Mouse (Mus musculus): ENCODE results near the gene Cacnb2. TPM values are rescaled to one million over a fixed set of nuclear protein-coding genes. Genes with fewer than 3 reads are reported as not detected.

Gene Cacnb2
- polyA plus RNA-seq, 1 experiment = not detected

DNA sequence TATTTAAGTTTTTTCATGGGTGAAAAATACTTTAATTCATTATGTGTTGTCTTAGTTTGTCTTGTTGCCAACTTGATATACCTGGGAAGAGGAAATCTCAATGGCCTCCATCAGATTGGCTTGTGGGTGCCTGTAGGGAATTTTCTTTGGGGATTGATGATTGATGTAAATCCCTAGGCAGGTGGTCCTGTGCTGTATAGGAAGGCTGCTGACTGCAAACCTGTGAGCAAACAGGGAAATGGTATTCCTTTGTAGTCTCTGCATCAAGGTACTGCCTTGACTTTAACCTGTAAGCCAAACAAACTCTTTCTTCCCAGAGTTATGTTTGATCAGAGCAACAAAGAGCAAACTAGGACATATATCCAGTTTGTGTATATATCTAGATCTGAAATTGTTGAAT, 276.1 kb downstream of the Cacnb2 start:
- Histone ChIP-seq H3K4me3 (ENCODE audit: insufficient read depth, low read depth, low read length) (no peak overlapping the region), H3K4me1 (ENCODE audit: control insufficient read depth, insufficient read depth, low read length) (no peaks in the 10 kb centered on the region), H3K27ac (ENCODE audit: insufficient read depth, low read depth, low read length) (no peak overlapping the region)
- TF ChIP-seq CTCF (IDR thresholded peaks at IDR 0.05; ENCODE audit: insufficient read depth, low read depth, low read length) (no peak), POLR2A (IDR thresholded peaks at IDR 0.05; ENCODE audit: insufficient read depth, low read depth, low read length) (no peak)

DNA sequence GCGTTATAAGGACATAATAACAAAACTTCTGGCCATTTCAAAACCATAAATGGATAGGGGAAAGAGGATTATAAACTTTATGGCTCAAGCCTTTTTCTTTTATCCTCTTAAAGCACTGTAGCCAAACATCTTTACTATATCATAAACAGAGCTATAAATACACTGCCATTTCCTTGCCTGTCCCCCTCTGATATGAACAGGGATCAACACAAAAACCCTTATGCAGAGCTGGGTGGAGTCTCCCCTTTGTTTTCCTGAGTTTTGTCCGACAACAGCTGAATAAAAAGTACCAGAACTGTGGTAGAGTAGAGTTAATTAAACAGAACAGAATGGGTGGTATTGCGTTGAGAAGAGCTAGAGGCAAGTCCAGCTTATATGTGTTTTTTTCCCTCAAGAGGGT, 280.6 kb downstream of the Cacnb2 start:
- TF ChIP-seq CTCF (IDR thresholded peaks at IDR 0.05; ENCODE audit: insufficient read depth, low read depth, low read length) = no peak
- TF ChIP-seq POLR2A (IDR thresholded peaks at IDR 0.05; ENCODE audit: insufficient read depth, low read depth, low read length) = no peak
- Histone ChIP-seq H3K4me3 (ENCODE audit: insufficient read depth, low read depth, low read length) (no peak overlapping the region), H3K4me1 (ENCODE audit: control insufficient read depth, insufficient read depth, low read length) (no peaks in the 10 kb centered on the region), H3K27ac (ENCODE audit: insufficient read depth, low read depth, low read length) (no peak overlapping the region)
- WGBS = 83% methylated on average over 3 of the region's 3 CpGs

DNA sequence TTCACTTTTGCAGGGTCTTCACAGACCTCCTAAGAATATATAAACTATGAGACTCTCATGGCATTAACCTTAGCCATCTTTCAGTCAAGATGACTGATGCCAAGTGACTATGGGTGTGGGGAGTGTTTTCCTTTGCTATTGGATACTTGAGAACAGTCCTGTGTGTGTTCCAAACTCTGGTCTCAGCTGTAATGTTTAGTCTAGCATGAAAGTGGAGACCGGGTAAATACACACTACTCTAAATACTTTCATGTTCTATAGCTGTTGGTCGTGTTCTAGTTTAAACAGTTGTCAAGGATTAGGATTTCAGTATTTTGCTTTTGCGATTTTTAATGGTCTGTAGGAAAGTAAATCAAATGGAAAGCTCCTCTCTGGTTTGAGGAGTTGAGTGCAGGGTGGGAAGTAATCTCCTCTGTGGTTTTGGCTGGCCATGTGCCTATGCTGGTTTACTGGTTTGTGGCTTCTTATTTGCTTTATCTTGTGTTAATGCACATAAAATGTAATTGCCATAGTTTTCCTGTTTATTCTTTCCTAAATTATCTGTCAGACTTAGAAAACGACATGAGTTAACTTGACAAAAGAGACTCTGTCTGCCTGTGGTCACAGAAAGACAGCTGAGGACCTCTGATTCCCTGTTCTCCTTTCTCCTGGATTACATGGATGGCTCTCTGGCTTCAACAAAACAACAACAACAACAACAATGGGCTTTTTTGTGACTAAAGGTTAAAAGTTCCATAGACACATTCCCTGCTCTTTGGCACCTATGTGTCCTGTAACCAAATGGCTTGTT, 285.7 kb downstream of the Cacnb2 start:
- WGBS = 67% methylated on average over 4 of the region's 4 CpGs
- no peak overlapping the region for H3K4me3 ChIP-seq (ENCODE audit: insufficient read depth, low read depth, low read length)
- TF ChIP-seq POLR2A (IDR thresholded peaks at IDR 0.05; ENCODE audit: insufficient read depth, low read depth, low read length) = no peak
- no peak for TF ChIP-seq CTCF (IDR thresholded peaks at IDR 0.05; ENCODE audit: insufficient read depth, low read depth, low read length)
- no peak overlapping the region for H3K27ac ChIP-seq (ENCODE audit: insufficient read depth, low read depth, low read length)
- H3K4me1 ChIP-seq (ENCODE audit: control insufficient read depth, insufficient read depth, low read length) = no peaks in the 10 kb centered on the region

DNA sequence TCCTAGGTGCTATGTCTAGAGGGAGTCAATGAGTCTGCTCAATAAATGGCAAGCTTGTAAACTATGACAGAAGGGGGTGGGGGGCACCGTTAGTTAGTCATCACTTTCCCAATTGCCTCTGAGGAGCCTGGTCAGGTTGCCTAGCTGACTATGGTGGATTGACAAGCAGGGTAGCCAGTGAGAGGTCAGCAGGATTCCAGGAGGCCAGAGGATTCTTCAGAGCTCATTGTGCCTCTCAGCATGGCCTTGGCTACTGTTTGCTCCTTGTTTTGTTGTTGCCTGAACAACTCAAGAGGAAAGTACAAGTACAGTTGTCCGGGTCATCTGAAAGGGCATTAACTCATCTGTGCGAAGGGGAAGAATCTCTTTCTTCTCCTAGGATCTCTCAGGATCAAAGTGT, 300.9 kb downstream of the Cacnb2 start:
- no peak for TF ChIP-seq CTCF (IDR thresholded peaks at IDR 0.05; ENCODE audit: insufficient read depth, low read depth, low read length)
- TF ChIP-seq POLR2A (IDR thresholded peaks at IDR 0.05; ENCODE audit: insufficient read depth, low read depth, low read length) = no peak
- H3K4me3 ChIP-seq (ENCODE audit: insufficient read depth, low read depth, low read length) = no peak overlapping the region
- H3K4me1 ChIP-seq (ENCODE audit: control insufficient read depth, insufficient read depth, low read length) = no peaks in the 10 kb centered on the region
- 65% methylated on average over 3 of the region's 3 CpGs for WGBS
- H3K27ac ChIP-seq (ENCODE audit: insufficient read depth, low read depth, low read length) = no peak overlapping the region

DNA sequence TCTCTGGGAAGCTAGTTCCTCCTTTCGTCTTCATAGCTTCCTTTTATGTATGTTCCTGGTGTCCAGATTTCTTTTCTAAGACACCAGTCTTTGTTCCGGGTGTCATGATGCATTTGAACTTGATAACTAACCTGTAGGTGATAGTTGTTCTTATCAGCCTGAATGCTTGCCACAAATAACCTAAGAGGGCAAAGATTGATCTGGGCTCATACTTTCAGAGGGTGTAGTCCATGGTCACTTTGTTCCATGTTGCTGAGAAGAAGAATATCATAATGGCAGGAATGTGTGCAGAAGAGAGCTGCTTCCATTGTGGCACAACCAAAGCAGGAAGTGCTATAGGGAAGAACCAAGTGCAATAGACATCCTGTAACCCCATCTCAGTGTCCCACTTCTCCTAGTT, 302.0 kb downstream of the Cacnb2 start:
- 93% methylated on average over 2 of the region's 2 CpGs for WGBS
- H3K4me1 ChIP-seq (ENCODE audit: control insufficient read depth, insufficient read depth, low read length) = no peaks in the 10 kb centered on the region
- H3K27ac ChIP-seq (ENCODE audit: insufficient read depth, low read depth, low read length) = no peak overlapping the region
- TF ChIP-seq POLR2A (IDR thresholded peaks at IDR 0.05; ENCODE audit: insufficient read depth, low read depth, low read length) (no peak), CTCF (IDR thresholded peaks at IDR 0.05; ENCODE audit: insufficient read depth, low read depth, low read length) (no peak)
- H3K4me3 ChIP-seq (ENCODE audit: insufficient read depth, low read depth, low read length) = no peak overlapping the region

DNA sequence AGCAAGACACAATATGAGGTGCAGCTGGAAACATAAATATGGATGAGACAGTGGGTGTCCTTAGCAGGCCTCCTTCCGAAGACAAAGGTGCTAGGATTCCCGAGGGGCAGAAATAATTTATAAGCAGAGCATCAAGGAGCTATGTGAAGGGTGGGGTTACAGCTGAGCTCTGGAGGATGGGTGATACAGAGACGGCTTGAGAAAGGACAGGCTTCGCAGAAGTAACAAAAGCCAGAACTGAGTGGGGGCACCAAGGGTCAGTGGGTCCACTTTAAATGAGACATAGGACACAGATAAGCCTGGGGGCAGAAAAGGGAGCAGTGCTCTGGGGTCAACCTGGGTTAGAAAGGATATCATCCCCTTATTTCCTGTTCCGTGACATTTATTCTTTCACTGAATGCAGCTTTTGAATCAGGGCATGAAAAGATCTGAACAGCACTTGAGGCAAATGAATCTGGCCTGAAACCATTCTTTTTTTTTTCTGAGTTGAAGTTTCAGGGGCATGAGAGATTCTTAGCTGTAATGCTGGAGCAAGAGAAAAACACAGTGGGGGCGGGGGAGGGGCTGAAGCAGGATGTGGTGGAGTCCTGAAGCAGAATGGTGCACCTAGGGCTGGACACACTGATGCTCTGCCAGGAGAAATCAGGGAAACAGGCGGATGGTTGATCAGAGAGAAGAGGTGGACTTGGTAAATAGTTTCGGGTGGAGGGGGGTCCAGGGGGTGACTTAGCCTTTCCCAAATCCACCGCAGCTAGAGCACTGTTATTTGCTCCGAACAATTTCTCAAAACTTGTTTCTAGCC, 304.4 kb downstream of the Cacnb2 start:
- TF ChIP-seq CTCF (IDR thresholded peaks at IDR 0.05; ENCODE audit: insufficient read depth, low read depth, low read length) (no peak), POLR2A (IDR thresholded peaks at IDR 0.05; ENCODE audit: insufficient read depth, low read depth, low read length) (no peak)
- no peaks in the 10 kb centered on the region for H3K4me1 ChIP-seq (ENCODE audit: control insufficient read depth, insufficient read depth, low read length)
- no peak overlapping the region for H3K27ac ChIP-seq (ENCODE audit: insufficient read depth, low read depth, low read length)
- WGBS = 61% methylated on average over 10 of the region's 10 CpGs
- H3K4me3 ChIP-seq (ENCODE audit: insufficient read depth, low read depth, low read length) = no peak overlapping the region

DNA sequence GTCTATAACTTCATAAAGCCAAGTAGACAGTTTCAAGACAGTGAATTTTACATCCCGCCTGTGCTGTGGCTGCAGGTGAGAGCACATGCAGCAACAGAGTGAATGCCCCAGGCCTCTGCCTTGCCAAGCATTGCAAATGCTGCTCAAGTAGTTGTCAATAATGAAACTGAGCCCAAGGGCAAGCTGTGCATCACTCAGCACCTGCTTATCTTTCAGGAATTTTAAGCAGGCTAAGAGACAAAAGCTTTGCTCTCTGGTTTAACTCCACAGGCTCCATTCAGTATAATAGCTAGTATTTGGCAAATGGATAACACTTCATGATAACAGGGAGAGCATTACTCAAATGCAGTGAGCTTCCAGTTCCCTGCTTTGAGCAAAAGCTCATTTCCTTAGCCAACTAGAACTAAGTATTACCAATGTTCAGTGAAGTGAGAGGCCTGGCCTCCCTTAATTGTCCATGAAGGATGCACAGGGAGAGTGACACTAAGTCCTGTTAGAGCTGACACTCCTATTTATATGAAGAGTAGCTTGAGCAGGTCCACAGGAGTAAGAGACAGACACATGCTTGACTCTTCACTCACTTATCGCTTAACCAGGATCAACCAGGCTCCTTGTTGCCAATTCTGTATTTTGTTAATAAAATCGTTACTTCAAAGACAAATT, 314.8 kb downstream of the Cacnb2 start:
- H3K27ac ChIP-seq (ENCODE audit: insufficient read depth, low read depth, low read length) = no peak overlapping the region
- H3K4me3 ChIP-seq (ENCODE audit: insufficient read depth, low read depth, low read length) = no peak overlapping the region
- WGBS = 69% methylated on average over 3 of the region's 3 CpGs
- H3K4me1 ChIP-seq (ENCODE audit: control insufficient read depth, insufficient read depth, low read length) = no peaks in the 10 kb centered on the region
- TF ChIP-seq CTCF (IDR thresholded peaks at IDR 0.05; ENCODE audit: insufficient read depth, low read depth, low read length) (no peak), POLR2A (IDR thresholded peaks at IDR 0.05; ENCODE audit: insufficient read depth, low read depth, low read length) (no peak)

DNA sequence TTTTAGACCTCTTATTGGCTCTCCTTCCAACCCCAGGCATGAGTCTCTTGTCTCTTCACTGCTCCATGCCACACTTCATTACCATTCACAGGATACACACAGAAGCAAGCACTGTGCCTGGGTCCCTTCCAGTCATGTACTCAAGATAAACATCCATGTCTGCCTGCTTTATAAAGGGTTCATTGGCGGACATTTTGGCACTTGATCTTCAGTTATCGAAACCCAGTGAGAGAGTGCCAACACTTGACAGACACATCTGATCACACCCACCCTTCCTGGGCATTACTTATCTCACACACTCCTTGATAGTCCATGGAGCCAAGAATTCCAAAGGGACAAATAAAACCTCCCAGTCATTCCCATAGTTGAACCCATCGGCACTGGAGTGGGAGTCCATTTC, 327.0 kb downstream of the Cacnb2 start:
- Histone ChIP-seq H3K27ac (ENCODE audit: insufficient read depth, low read depth, low read length) (no peak overlapping the region), H3K4me1 (ENCODE audit: control insufficient read depth, insufficient read depth, low read length) (no peaks in the 10 kb centered on the region), H3K4me3 (ENCODE audit: insufficient read depth, low read depth, low read length) (no peak overlapping the region)
- no peak for TF ChIP-seq POLR2A (IDR thresholded peaks at IDR 0.05; ENCODE audit: insufficient read depth, low read depth, low read length)
- no peak for TF ChIP-seq CTCF (IDR thresholded peaks at IDR 0.05; ENCODE audit: insufficient read depth, low read depth, low read length)
- 70% methylated on average over 3 of the region's 3 CpGs for WGBS

DNA sequence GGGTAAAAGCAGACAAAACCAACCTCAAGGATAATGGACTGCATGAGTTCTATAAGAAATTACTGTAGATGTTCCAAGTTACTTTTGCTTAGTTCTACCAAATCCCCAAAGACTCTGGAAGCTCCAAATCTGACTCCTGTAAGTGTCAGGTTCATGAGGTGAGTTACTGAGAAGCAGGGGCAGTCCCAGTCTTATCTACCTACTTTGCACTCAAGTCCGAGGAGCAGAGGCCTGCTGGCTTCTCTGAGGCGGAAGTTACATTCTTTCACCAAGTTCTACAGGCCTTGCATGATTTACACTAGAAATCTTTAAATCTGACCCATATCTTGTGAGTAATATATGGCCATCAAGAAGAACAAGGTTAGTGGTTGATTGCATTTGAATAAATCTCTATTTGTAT, 329.1 kb downstream of the Cacnb2 start:
- no peaks in the 10 kb centered on the region for H3K4me1 ChIP-seq (ENCODE audit: control insufficient read depth, insufficient read depth, low read length)
- TF ChIP-seq CTCF (IDR thresholded peaks at IDR 0.05; ENCODE audit: insufficient read depth, low read depth, low read length) (no peak), POLR2A (IDR thresholded peaks at IDR 0.05; ENCODE audit: insufficient read depth, low read depth, low read length) (no peak)
- H3K4me3 ChIP-seq (ENCODE audit: insufficient read depth, low read depth, low read length) = no peak overlapping the region
- 99% methylated on average over 2 of the region's 2 CpGs for WGBS
- H3K27ac ChIP-seq (ENCODE audit: insufficient read depth, low read depth, low read length) = no peak overlapping the region

Data from olfactory bulb, adult 2 months (tissue).